Mouse (Mus musculus) urinary bladder, postnatal 25 days (tissue): ENCODE results near the gene Pprc1.
A peak's percentile ranks its signal among the peaks of the same experiment; 100 is the strongest.

Source experiments
- DNase-seq: peaks from one replicate; pipeline ENCODE4 v3.0.0; 2022; ENCODE audit warnings: low spot score

Pprc1 gene

GRCm38 (mm10) chr19:46033911-46034310 is 10.8 kb upstream of the Pprc1 start:
- DNase-seq, result no peak

- DNase-seq, result no peak
These were observed 8.7 kb upstream of the Pprc1 start for GRCm38 (mm10) chr19:46035971-46036370.

- DNase-seq, result no peak
These were observed 8.0 kb upstream of the Pprc1 start for GRCm38 (mm10) chr19:46036477-46037242.

- no peak for DNase-seq
These were observed 7.3 kb upstream of the Pprc1 start for GRCm38 (mm10) chr19:46037243-46037924.

- DNase-seq, result no peak
These were observed 6.5 kb upstream of the Pprc1 start for GRCm38 (mm10) chr19:46037925-46038850.

GRCm38 (mm10) chr19:46038851-46039260 is 5.8 kb upstream of the Pprc1 start:
- DNase-seq, result no peak

GRCm38 (mm10) chr19:46039478-46039877 is 5.2 kb upstream of the Pprc1 start:
- peak; percentile 87 for DNase-seq

- no peak for DNase-seq
These were observed 4.4 kb upstream of the Pprc1 start for GRCm38 (mm10) chr19:46040149-46040902.

- no peak for DNase-seq
These were observed 3.3 kb upstream of the Pprc1 start for GRCm38 (mm10) chr19:46041299-46041932.

- peak; percentile 69 for DNase-seq
These were observed 2.7 kb upstream of the Pprc1 start for GRCm38 (mm10) chr19:46041933-46042475.

GRCm38 (mm10) chr19:46042476-46043011 is 2.1 kb upstream of the Pprc1 start:
- no peak for DNase-seq

- DNase-seq, result no peak
These were observed 1.3 kb upstream of the Pprc1 start for GRCm38 (mm10) chr19:46043380-46043779.

- DNase-seq, result peak; percentile 74
These were observed 458 bp downstream of the Pprc1 start, which contains the start of gene Ldb1 for GRCm38 (mm10) chr19:46044993-46045695. TSS of gene Ldb1 (minus strand) at chr19:46045214.

- peak; percentile 36 for DNase-seq
These were observed 1.1 kb downstream of the Pprc1 start for GRCm38 (mm10) chr19:46045696-46046311.

- no peak for DNase-seq
These were observed 1.9 kb downstream of the Pprc1 start for GRCm38 (mm10) chr19:46046621-46047025.

GRCm38 (mm10) chr19:46047426-46047825 is 2.7 kb downstream of the Pprc1 start:
- DNase-seq, result no peak

- no peak for DNase-seq
These were observed 4.4 kb downstream of the Pprc1 start for GRCm38 (mm10) chr19:46049129-46049528.

- no peak for DNase-seq
These were observed 5.8 kb downstream of the Pprc1 start for GRCm38 (mm10) chr19:46050462-46050861.

- DNase-seq, result no peak
These were observed 11.2 kb downstream of the Pprc1 start for GRCm38 (mm10) chr19:46055752-46056387.
